Mouse (Mus musculus) ovary, postnatal 36 days (tissue): ENCODE results near the gene Crygs.
"Not testable (repeated sequence)": the region's sequence is repeated elsewhere in the genome, so short reads cannot be mapped to it uniquely, and the experiment has no call there.

Experiments used
- DNase-seq: peaks from one replicate; pipeline ENCODE4 v3.0.0; 2022; ENCODE audit warnings: low spot score, mixed read lengths

Crygs gene

GRCm38 (mm10) chr16:22789908-22790367 is 21.4 kb downstream of the Crygs start:
- DNase-seq: no peak

GRCm38 (mm10) chr16:22782686-22783085 is 28.7 kb downstream of the Crygs start:
- DNase-seq: no peak

- no peak for DNase-seq
Observed at GRCm38 (mm10) chr16:22779228-22779835, 32.0 kb downstream of the Crygs start.

- DNase-seq: not testable (repeated sequence)
Observed at GRCm38 (mm10) chr16:22778296-22778695, 33.1 kb downstream of the Crygs start.

- no peak for DNase-seq
Observed at GRCm38 (mm10) chr16:22775471-22775985, 35.8 kb downstream of the Crygs start.

GRCm38 (mm10) chr16:22768661-22769060 is 42.7 kb downstream of the Crygs start:
- no peak for DNase-seq

GRCm38 (mm10) chr16:22767405-22767804 is 44.0 kb downstream of the Crygs start:
- no peak for DNase-seq

- no peak for DNase-seq
Observed at GRCm38 (mm10) chr16:22766738-22767211, 44.6 kb downstream of the Crygs start.

GRCm38 (mm10) chr16:22765531-22765930 is 45.8 kb downstream of the Crygs start:
- DNase-seq: no peak
